Mouse (Mus musculus) fat pad, adult 2 months (tissue): ENCODE data around the gene Smad3.
A peak's percentile ranks its signal among the peaks of the same experiment; 100 is the strongest.

Experiments
- DNase-seq: peaks from one replicate; pipeline ENCODE4 v3.0.0-alpha.2; 2011; ENCODE audit warnings: low read depth, low spot score; ENCODE audit errors: extremely low read depth

The Smad3 gene

DNA sequence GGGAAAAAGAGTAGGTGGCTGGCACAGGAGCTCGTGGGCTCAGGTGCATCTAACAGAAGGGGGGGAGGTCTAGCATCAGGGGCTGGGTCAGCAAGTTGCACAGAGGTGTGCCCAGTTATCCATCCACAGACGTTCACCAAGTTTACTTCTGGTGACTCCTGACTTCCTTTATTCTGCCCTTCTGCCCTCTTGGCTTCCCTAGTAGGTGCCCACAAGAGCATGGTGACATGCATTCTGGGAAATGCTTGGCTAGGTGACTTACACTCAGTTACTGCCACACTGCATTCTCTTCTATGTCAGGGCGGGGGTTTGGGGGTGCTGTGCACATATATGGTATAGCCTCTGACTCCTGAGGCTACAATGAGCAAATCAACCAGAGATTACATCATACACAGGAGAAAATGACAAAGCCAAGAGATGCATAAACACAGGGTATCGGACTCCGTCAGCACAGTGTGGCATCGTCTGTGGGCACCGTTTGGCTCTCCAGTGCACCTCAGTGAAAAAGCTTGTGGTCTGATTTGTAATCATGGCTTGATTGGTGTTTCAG is 54.5 kb downstream of the Smad3 start:
- DNase-seq: no peak

GRCm38 (mm10) chr9:63702502-63703013 is 55.2 kb downstream of the Smad3 start:
- no peak for DNase-seq

- DNase-seq: no peak
Observed at GRCm38 (mm10) chr9:63701957-63702309, 55.9 kb downstream of the Smad3 start.

GRCm38 (mm10) chr9:63701258-63701956 is 56.4 kb downstream of the Smad3 start:
- DNase-seq: no peak

DNA sequence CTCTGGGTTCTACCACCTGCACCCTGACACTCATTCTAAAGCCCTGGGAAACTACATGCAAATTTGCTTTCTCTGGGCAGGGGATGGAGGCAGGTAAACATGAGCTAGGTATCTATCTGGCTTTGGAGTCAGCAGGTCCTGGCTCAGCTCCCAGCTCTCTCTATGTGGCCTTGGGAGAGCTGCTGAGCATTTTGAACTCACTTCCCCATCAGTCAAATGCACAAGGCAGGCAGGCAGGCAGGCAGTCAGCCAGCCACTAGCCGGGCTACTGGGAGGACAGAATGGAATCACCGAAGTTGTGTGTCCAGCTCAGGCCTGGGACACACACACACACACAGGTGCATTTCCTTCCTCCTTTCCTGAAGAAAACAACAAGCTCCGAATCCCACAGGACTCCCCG is 58.6 kb downstream of the Smad3 start:
- no peak for DNase-seq

GRCm38 (mm10) chr9:63698320-63699045 is 59.3 kb downstream of the Smad3 start:
- DNase-seq: peak; percentile 92

DNA sequence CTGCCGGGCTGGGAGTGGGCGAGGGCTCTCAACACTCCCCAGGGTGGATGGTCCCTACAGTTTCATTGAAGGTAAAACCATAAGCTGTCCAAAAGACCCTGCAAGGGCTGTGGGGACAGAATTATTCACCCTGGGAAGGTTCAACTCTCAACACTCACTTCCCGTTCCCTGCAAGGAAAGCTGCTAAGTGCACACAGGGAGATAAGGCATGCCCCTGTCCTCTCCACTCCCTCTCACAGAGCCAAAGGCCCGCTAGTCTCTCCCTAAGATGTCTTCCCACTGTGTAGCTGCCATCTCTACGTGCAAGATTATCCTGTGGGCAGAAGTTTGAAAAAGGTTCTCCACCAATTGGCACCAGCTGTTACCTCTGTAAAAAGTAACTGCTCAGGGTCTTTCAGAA is 60.2 kb downstream of the Smad3 start:
- DNase-seq: no peak

GRCm38 (mm10) chr9:63696463-63697105 is 61.2 kb downstream of the Smad3 start:
- no peak for DNase-seq

GRCm38 (mm10) chr9:63691960-63692359 is 65.8 kb downstream of the Smad3 start:
- no peak for DNase-seq

DNA sequence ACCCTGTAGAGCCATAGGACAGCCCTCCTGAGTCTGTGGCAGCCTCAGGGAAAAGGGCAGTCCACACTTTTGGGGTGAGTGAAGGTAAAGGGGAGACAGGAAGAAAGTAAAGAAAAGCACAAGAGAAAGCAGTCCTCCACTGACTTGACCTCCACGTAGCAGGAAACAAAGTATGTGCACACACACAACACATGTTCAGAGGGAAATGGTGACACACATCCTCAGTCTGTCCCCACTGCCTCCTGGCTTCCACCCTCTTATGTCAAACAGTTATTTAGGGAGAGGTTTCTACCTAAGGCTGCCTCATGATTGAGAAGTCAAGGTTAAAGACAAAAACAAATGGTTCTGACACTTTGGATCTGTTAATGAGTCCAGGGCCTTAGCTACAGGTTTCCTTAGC is 67.3 kb downstream of the Smad3 start:
- no peak for DNase-seq

DNA sequence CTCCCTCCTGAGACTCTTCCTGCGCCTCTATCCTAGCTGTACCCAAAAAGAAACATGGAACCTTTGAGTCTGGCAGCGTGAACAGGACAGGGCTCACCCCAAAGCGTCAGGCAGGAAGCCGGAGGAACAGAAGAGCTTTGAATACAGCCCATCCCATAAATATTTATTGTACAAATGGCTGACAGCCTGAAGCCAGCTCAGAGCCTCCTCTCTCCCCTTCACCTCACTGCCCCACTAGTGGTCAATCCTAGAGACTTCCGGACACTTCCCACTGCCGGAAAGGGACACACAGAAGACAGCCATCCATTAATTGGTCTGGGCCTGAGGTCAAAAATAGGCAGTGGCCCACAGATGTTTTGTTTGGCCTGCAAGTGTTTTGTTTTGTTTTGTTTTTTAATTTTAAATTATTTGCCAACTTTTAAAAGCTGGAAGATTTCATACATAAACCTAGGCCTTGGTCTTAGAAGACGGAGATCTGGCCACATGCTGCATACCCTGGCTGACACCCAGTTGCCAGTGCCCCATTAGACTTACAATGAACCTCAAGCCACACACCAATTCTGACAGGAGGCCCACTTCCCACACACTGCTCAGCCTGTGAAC is 70.3 kb downstream of the Smad3 start:
- no peak for DNase-seq

DNA sequence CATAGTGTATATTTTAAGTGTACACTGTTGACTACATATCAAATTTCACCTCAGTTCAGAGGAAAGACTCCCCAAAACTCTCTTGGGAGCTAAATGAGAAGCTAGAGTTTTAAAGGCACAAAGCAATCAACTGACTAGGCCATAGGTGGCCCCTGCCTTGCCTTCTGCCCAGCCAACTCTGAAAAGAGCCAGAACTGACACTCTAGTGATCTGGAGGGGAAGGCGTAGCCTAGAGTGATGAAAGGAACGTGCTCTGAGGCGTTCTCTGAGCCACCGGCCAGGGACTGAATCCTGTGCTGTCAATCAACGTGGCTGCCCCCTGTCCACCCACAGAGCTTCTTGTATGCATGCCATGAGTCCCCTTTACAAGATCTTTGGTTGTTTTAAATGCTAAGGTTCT is 72.4 kb downstream of the Smad3 start:
- no peak for DNase-seq

- DNase-seq: no peak
Observed at GRCm38 (mm10) chr9:63684277-63684676, 73.5 kb downstream of the Smad3 start.

DNA sequence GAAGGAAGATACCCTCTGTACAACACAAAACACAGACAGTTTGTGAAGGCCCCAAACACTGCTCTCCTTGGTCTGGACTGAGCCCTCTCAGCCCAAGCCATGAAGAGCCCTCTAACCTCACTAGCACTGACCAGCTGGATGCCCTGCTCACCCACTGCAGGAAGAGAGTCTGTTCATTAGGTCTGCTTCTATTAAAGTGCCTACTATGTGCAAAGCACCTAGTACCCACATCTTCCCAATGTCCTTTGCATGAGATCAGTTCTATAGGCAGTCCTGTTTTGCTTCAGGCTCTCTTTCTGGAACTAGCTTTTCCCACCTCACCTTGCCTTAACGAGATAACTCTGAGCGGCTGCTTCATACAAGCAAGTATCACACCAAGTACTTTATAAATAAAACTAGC is 74.9 kb downstream of the Smad3 start:
- DNase-seq: no peak

DNA sequence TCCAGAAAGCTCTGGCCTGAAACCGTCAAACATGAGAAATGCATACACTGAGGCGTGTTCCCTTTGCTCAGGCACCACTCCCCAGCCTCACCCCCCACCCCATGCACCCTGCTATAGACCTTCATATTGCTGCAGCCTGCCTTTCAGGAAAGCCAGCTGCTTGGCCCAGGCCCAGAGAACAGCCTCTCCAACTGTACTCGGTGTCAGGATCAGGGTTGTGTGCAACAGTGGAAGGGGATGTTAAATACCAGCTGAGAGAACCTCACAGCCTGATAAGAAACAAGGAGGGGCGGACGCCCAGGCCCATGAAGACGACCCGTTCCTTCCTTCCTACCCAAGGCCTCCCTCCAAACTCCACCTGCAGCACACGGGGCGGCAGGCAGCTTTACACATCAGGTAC is 75.5 kb downstream of the Smad3 start:
- DNase-seq: no peak

- DNase-seq: no peak
Observed at GRCm38 (mm10) chr9:63678076-63678475, 79.7 kb downstream of the Smad3 start.

DNA sequence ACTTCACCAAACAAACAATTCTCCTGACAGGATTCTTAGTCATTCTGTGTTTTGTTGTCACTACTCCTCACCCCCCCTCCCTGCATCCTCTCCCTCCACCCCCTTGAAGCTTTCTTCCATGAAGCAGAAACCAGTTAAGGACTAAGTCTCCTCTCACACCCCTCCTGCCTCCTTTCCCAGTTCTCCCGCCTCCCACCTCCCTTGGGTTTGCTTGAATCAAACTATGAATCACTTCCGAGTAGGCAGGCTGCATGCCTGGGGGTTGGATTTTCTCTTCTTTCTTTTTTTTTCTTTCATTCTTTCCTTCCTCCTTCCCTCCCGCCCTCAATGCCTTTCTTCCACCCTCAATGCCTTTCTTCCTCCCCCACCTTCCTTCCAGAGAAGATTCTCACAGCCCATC is 80.2 kb downstream of the Smad3 start:
- no peak for DNase-seq

- DNase-seq: no peak
Observed at GRCm38 (mm10) chr9:63674613-63675012, 83.2 kb downstream of the Smad3 start.

GRCm38 (mm10) chr9:63673494-63673805 is 84.3 kb downstream of the Smad3 start:
- no peak for DNase-seq

DNA sequence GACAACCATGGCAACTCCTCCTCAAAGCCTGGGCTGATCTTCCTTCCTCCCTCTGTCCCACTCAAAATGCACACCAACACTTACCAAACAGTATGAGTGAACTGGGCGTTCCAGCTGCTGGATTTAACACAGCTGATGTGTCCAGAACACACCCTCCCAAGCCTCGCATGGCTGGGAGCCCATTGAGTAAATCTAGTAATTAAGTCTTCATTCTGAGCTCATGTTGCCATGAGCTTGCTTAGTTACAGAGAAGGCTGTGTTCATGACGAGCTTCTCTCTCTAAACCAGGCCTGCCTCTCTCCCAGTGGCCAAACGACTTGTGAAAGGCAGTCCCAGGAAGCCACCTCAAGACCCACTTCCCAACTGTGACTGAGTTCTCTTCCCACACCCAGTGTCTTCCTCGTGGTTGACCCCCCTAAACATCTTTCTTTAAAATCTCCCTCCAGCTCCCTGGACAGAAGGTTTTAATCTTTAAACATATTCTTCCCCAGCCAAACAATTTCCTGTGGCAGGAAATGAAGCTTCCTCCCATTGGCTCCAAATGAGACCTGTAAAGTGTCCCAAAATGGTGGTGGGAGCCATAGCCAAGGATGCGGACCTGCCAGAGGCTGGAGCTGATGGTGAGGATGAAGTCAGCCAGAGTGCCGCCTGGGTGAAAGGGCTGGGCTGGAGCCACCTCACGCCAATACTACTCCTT is 84.8 kb downstream of the Smad3 start:
- no peak for DNase-seq

- DNase-seq: no peak
Observed at GRCm38 (mm10) chr9:63669816-63670215, 88.0 kb downstream of the Smad3 start.
